Mouse (Mus musculus): ENCODE measurements around the gene Gm15013.
"Not testable (repeated sequence)": the region's sequence is repeated elsewhere in the genome, so short reads cannot be mapped to it uniquely, and the experiment has no call there.

The Gm15013 gene

DNA sequence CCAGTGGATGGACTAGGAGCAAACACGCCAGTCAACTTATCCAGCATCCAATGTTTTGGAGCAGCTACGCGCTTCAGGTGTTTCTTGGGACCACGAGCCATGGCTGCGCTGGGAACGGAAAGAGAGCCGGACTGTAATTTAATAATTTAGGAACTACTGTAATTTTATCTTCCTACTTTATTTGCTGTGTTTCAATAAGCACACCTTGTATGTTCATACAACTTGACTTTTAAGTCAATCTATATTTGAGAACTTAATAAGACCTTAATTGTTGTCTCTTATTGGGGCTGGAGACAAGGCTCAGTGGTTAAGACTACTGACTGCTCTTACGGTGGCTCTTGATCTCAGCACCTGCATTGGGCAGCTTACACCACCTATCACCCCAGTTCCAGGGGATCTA is at the start of gene Gm15013:
Gm15013 (minus strand) TSS at position 101 of the 400 bp plus-strand sequence.
- no peak for DNase-seq

DNA sequence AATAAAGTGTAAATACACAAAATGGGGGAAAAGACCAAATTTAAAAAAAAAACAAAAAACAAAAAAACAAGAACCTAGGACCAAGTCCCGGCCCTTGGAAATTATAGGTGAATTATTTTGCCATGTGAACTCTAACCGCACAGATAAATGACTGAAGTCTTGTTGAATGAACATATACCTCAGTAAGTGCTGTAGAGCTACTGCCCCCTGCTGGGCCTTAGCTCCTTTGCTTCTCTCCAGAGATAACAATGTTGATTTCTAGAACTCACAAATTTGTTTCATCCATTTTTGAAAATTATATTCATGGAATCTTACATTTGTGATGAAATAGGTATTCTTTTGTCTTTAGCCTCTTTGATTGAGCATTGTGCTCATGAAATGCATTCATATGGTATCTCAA is 48.3 kb upstream of the Gm15013 start:
- peak; percentile 18 to 19 for DNase-seq

DNA sequence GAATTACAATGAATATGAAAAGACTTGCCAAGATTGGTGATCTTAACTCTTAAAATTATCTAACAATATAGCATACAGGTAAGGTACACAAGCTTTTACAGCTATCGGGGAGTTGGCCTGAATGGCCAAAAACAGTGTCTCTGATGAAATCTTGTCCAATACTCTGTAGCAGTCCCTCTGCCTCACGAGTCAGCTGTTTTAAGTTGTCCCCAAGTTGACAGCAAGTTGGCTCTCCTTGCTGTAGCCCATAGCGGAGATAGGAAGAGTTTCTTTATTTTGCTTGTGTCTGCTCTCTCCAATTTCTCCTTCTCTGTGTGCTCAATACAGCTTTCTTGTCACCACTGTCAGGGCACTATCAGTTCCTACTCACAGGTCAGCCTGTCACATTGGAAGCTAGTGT is 44.4 kb upstream of the Gm15013 start:
- DNase-seq = not testable (repeated sequence)

DNA sequence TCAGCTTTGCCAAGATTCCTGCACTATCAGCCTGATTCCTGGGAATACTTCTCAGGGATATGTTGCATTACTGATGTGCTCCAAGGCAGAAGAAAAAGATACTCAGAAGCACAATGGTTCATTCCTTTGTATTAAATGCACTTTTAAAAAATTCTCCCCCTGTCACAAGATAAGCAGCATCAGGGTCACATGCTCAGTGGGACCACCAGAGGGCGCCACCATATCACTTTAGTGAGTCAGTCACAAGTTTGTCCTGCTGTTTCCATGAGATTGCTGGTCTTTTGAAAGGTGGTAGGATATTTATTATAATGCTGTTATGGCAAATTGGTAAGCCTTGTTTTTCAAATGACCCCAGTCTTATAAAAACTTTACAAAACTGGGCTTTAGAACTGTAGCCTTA is 37.6 kb upstream of the Gm15013 start:
- DNase-seq = peak; percentile 41 to 60

DNA sequence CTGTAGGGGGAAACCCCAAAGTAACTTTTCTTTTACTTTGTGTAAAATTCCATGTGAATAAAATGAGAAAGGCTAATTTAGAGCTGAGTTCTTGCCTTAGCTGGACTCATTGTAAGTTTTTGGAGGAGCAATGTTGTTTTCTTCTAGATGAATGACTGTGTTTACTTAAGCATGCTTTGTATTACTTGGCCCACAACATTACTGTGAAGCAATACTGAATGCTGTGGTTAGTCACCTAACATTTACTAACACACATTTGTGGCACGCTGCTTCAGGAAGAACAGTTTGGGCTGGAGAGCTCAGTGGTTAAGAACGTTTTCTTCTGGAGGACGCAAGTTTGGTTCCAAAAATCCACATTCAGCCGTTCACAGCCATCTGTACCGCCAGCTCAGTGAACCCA is 22.8 kb upstream of the Gm15013 start:
- no peak for DNase-seq

DNA sequence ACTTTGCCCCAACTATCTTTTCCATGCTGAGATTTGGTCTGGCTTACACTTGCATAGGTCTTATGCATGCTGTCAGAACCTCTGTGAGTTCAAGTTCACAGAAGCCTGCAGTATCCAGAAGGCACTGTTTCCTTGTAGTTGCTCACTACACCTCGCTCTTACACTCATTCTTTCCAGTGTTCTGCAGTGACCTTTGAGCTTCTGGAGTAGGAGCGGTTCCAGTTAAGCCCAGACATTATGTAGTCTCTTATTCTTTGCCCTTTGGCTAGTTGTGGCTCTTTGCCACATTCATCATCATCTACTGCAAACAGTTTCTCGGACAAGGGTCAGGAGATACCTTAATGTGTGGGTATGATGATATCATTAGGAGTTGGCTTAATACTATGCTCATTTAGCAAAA is 16.3 kb upstream of the Gm15013 start:
- DNase-seq = no peak

DNA sequence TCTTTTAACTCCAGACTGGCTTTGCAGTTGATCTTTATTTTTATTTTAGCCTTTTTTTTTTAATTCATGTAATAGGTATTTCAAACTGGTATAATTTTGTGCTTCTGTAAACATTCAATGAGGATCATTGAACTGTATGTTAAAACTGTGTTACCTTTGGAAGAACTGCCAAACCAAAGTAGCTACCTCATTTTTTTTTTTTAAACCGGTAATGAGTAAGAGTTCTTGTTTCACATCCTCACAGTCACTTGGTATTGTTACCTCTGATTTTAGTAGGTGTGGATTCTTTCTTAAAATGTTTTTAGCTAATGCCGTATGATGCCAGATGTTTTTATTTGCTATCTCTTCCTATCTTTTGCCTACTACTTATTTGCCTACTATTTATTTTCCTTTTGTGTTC is 8.1 kb upstream of the Gm15013 start:
- no peak for DNase-seq

DNA sequence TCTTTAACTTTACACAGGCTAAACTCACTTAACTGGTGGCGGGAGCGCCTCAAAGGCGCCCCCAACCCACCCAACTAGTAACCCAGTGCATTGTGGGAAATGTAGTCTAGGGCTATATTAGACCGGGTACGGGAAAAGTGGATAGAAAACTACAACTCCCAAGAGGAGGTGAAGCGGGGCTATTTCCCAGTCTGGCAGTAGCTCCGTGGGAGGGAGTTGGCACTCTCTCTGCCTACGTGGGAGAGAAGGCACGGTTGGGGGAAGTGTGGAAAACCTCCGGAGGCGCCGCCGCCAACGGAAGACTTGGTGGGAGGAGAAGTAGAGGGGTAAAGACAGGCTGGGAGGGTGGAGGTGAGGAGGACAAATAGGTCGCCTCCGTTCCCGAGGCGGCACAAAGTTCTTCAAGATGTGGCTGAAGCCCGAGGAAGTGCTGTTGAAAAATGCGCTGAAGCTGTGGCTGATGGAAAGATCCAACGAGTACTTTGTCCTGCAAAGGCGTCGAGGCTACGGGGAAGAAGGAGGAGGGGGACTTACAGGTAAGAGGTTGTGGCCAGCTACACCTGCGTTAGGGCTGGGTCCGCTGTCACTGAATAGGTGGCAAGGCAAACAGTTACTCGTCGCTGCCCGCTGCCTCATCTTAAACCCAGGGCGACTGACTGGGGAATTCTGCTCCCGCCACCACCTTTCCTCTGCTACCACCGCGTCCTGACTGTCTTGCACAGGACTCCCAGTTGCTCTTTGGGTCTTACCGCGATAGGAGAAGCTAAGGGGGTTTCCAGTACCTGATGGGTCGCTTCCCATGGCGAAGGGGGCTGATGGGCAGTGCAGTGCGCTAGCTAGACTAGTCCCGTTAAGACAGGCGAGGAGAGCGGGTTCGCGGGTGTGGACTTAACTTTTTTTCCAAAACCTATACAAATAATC is 29.2 kb downstream of the Gm15013 start, which contains the start of gene Tbc1d8b:
Tbc1d8b (plus strand) TSS at position 222 of the 921 bp plus-strand sequence.
- DNase-seq = peak; percentile 73 to 91

DNA sequence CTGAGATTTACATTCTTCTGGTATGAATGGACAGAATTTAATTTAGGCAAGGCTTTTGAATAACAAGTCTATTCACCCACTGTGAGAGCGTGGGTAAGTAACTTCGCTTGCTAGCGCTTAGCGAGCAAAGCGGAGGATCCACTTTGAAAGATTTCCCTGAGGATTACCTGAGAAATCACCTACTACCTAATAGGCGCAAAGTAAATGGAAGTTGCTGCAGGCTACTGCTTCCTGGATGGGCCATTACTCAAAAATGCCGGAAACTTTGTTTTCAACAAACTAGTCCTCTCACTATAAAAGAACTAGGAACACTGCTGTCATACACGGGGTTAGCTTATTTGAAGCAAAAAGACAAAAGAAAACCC is 29.9 kb downstream of the Gm15013 start:
- no peak for DNase-seq

DNA sequence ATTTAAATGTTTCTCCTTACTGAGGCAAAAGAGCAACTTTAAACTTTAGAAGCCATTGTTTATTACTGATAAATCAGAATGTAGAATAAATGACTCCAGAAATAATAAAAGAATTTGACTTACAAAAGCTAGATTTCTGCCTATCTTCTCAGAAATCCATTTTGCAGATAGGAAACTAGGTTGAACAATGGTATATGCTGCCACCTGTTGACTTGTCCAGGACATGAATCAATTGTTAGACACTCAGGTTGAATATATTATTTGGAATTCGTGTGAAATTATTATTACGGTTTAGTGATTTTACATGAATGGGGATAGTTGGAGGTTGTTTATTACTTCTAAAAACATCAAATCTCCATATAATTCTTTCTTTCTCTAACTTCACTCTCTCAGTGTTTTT is 48.5 kb downstream of the Gm15013 start:
- DNase-seq = peak in 1 of 2 experiments; percentile 11
